Mouse (Mus musculus): ENCODE results near the gene Bpifb6. TPM values are rescaled to one million over a fixed set of nuclear protein-coding genes. Genes with fewer than 3 reads are reported as not detected.

The Bpifb6 gene
- polyA plus RNA-seq, 1 experiment from 2014 or later = not detected

GRCm38 (mm10) chr2:153899111-153899510 lies 1.1 kb upstream of the Bpifb6 start:
- Histone ChIP-seq H3K9me3 (replicated peaks; ENCODE audit: control insufficient read depth, low read length) (no peaks in the 10 kb centered on the region), H3K36me3 (ENCODE audit: control insufficient read depth, insufficient read depth, low read length) (no peaks in the 10 kb centered on the region), H3K4me1 (ENCODE audit: control insufficient read depth, insufficient read depth, low read length) (no peaks in the 10 kb centered on the region), H3K4me2 (ENCODE audit: low read length) (no peak overlapping the region), H3K9ac (ENCODE audit: low read length) (no peak overlapping the region), H3K27me3 (replicated peaks; ENCODE audit: control insufficient read depth, insufficient read depth, low read length) (no peaks in the 10 kb centered on the region), H3K27ac (ENCODE audit: low read depth, low read length) (no peak overlapping the region), H3K4me3 (ENCODE audit: low read depth, low read length) (no peak overlapping the region)
- DNase-seq (ENCODE audit: low spot score) = no peak
- no peak for ATAC-seq
- 74% methylated on average over 5 of the region's 5 CpGs for WGBS

DNA sequence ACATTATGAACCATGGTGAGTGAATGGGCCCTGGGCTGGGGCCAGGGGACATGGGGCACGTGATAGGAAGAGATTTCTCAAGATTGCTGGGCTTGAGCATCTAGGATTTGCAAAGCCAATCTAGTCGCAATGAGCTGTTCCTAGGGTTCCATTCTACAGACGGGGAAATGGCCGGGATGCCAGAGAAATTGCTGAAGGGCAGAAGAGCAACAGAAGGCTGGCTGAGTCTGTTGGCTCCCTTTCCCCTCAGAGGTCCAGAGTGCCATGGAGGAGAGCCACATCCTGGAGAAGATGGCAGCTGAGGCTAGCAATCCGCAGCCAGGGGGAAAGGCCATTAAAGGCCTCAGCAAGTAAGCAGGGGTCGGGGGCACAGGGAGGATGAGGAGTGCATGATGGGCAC lies 2.5 kb downstream of the Bpifb6 start:
- DNase-seq (ENCODE audit: low spot score) (no peak), ATAC-seq (no peak)
- Histone ChIP-seq H3K36me3 (ENCODE audit: control insufficient read depth, insufficient read depth, low read length) (no peaks in the 10 kb centered on the region), H3K9me3 (replicated peaks; ENCODE audit: control insufficient read depth, low read length) (no peaks in the 10 kb centered on the region), H3K4me1 (ENCODE audit: control insufficient read depth, insufficient read depth, low read length) (no peaks in the 10 kb centered on the region), H3K9ac (ENCODE audit: low read length) (no peak overlapping the region), H3K4me3 (ENCODE audit: low read depth, low read length) (no peak overlapping the region), H3K27me3 (replicated peaks; ENCODE audit: control insufficient read depth, insufficient read depth, low read length) (no peaks in the 10 kb centered on the region), H3K27ac (ENCODE audit: low read depth, low read length) (no peak overlapping the region), H3K4me2 (ENCODE audit: low read length) (no peak overlapping the region)
- 74% methylated on average over 6 of the region's 6 CpGs for WGBS

GRCm38 (mm10) chr2:153906626-153907025 lies 6.4 kb downstream of the Bpifb6 start:
- ATAC-seq = no peak
- H3K4me1 ChIP-seq (ENCODE audit: control insufficient read depth, insufficient read depth, low read length) = no peaks in the 10 kb centered on the region
- WGBS = 95% methylated on average over 4 of the region's 4 CpGs

GRCm38 (mm10) chr2:153914151-153914550 lies 14.0 kb downstream of the Bpifb6 start:
- H3K4me3 ChIP-seq (ENCODE audit: low read depth, low read length) = no peak overlapping the region
- ATAC-seq (no peak), DNase-seq (ENCODE audit: low spot score) (peak; percentile 11)
- H3K9me3 ChIP-seq (replicated peaks; ENCODE audit: control insufficient read depth, low read length) = no peaks in the 10 kb centered on the region
- H3K4me2 ChIP-seq (ENCODE audit: low read length) = no peak overlapping the region
- WGBS = 34% methylated on average over 5 of the region's 5 CpGs
- H3K4me1 ChIP-seq (ENCODE audit: control insufficient read depth, insufficient read depth, low read length) = no peaks in the 10 kb centered on the region
- no peaks in the 10 kb centered on the region for H3K27me3 ChIP-seq (replicated peaks; ENCODE audit: control insufficient read depth, insufficient read depth, low read length)
- H3K27ac ChIP-seq (ENCODE audit: low read depth, low read length) = no peak overlapping the region
- no peaks in the 10 kb centered on the region for H3K36me3 ChIP-seq (ENCODE audit: control insufficient read depth, insufficient read depth, low read length)
- no peak overlapping the region for H3K9ac ChIP-seq (ENCODE audit: low read length)

More at GRCm38 (mm10) chr2:153906626-153907025, 6.4 kb downstream of the Bpifb6 start:
- no peaks in the 10 kb centered on the region for H3K27me3 ChIP-seq (replicated peaks; ENCODE audit: control insufficient read depth, insufficient read depth, low read length)
- H3K27ac ChIP-seq (ENCODE audit: low read depth, low read length) = no peak overlapping the region
- no peak overlapping the region for H3K4me3 ChIP-seq (ENCODE audit: low read depth, low read length)
- no peaks in the 10 kb centered on the region for H3K9me3 ChIP-seq (replicated peaks; ENCODE audit: control insufficient read depth, low read length)
- H3K36me3 ChIP-seq (ENCODE audit: control insufficient read depth, insufficient read depth, low read length) = no peaks in the 10 kb centered on the region
- no peak overlapping the region for H3K4me2 ChIP-seq (ENCODE audit: low read length)
- H3K9ac ChIP-seq (ENCODE audit: low read length) = no peak overlapping the region
- no peak for DNase-seq (ENCODE audit: low spot score)

GRCm38 (mm10) chr2:153917930-153918329 lies 17.7 kb downstream of the Bpifb6 start, which contains the start of gene Bpifb3:
TSS of gene Bpifb3 (plus strand) at chr2:153918230.
- no peaks in the 10 kb centered on the region for H3K4me1 ChIP-seq (ENCODE audit: control insufficient read depth, insufficient read depth, low read length)
- no peak within 1 kb of the TSS for H3K9ac ChIP-seq (ENCODE audit: low read length)
- WGBS = 58% methylated on average over 8 of the region's 8 CpGs
- H3K9me3 ChIP-seq (replicated peaks; ENCODE audit: control insufficient read depth, low read length) = no peaks in the 10 kb centered on the region
- H3K27ac ChIP-seq (ENCODE audit: low read depth, low read length) = no peak within 1 kb of the TSS
- no peak within 1 kb of the TSS for H3K4me2 ChIP-seq (ENCODE audit: low read length)
- H3K36me3 ChIP-seq (ENCODE audit: control insufficient read depth, insufficient read depth, low read length) = no peaks in the 10 kb centered on the region
- DNase-seq (ENCODE audit: low spot score) = no peak
- no peak for ATAC-seq
- no peak within 1 kb of the TSS for H3K4me3 ChIP-seq (ENCODE audit: low read depth, low read length)
- no peaks in the 10 kb centered on the region for H3K27me3 ChIP-seq (replicated peaks; ENCODE audit: control insufficient read depth, insufficient read depth, low read length)

DNA sequence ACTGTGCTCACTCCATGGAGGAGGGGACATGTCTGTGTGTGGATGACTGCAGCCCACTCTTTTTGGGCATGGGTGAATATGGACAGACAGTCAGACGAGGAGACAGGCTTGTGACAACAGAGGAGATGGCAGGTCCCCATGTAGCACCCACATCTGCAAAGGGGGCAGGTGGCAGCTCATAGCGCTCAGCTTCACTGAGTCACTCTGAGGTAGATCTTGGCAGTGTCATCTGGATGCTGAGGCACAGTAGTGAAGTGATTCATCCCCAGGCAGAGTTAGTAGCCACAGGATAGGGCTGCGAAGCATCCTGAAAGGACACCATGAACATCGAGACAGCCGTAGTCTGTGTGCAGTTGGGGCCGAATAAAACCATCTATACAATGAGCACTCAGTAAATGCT lies 21.1 kb downstream of the Bpifb6 start:
- no peak overlapping the region for H3K4me3 ChIP-seq (ENCODE audit: low read depth, low read length)
- WGBS = 88% methylated on average over 6 of the region's 6 CpGs
- no peak for ATAC-seq
- H3K27me3 ChIP-seq (replicated peaks; ENCODE audit: control insufficient read depth, insufficient read depth, low read length) = no peaks in the 10 kb centered on the region
- no peaks in the 10 kb centered on the region for H3K36me3 ChIP-seq (ENCODE audit: control insufficient read depth, insufficient read depth, low read length)
- no peak for DNase-seq (ENCODE audit: low spot score)
- no peaks in the 10 kb centered on the region for H3K4me1 ChIP-seq (ENCODE audit: control insufficient read depth, insufficient read depth, low read length)
- H3K9me3 ChIP-seq (replicated peaks; ENCODE audit: control insufficient read depth, low read length) = no peaks in the 10 kb centered on the region
- no peak overlapping the region for H3K27ac ChIP-seq (ENCODE audit: low read depth, low read length)
- no peak overlapping the region for H3K4me2 ChIP-seq (ENCODE audit: low read length)
- H3K9ac ChIP-seq (ENCODE audit: low read length) = no peak overlapping the region

DNA sequence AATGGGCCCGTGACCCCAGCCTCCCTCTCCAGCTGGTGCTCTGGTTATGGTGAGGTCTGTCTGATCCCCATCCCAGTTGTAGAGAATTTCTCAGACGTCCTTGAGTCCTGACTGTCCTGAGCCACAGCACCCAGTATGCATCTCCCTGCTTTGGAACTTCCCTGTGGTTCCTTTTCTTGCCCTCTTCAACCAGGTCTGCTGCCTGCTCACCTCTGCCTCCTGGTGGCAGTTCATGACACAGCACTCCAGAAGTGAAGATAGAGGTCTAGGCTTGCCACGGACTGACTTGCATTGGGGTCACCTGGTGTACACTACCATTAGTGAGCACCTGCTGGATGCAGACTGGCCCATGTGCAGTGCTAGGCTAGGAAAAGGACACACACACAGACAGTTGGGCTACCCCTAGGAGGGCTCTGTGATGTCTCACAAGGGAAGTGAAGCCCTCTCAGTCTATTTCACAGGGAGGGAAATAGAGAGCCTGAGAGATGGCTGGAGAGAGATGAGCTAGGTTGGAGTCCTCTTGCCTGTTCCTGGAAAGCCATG lies 29.8 kb downstream of the Bpifb6 start:
- DNase-seq (ENCODE audit: low spot score) (peak; percentile 49), ATAC-seq (no peak)
- no peak overlapping the region for H3K4me3 ChIP-seq (ENCODE audit: low read depth, low read length)
- no peaks in the 10 kb centered on the region for H3K27me3 ChIP-seq (replicated peaks; ENCODE audit: control insufficient read depth, insufficient read depth, low read length)
- H3K4me2 ChIP-seq (ENCODE audit: low read length) = no peak overlapping the region
- no peaks in the 10 kb centered on the region for H3K9me3 ChIP-seq (replicated peaks; ENCODE audit: control insufficient read depth, low read length)
- H3K27ac ChIP-seq (ENCODE audit: low read depth, low read length) = no peak overlapping the region
- WGBS = 47% methylated on average over 3 of the region's 3 CpGs
- no peak overlapping the region for H3K9ac ChIP-seq (ENCODE audit: low read length)
- H3K36me3 ChIP-seq (ENCODE audit: control insufficient read depth, insufficient read depth, low read length) = no peaks in the 10 kb centered on the region
- no peaks in the 10 kb centered on the region for H3K4me1 ChIP-seq (ENCODE audit: control insufficient read depth, insufficient read depth, low read length)

GRCm38 (mm10) chr2:153931125-153931524 lies 30.9 kb downstream of the Bpifb6 start:
- Histone ChIP-seq H3K4me3 (ENCODE audit: low read depth, low read length) (no peak overlapping the region), H3K4me1 (ENCODE audit: control insufficient read depth, insufficient read depth, low read length) (no peaks in the 10 kb centered on the region), H3K27ac (ENCODE audit: low read depth, low read length) (no peak overlapping the region), H3K27me3 (replicated peaks; ENCODE audit: control insufficient read depth, insufficient read depth, low read length) (no peaks in the 10 kb centered on the region), H3K9me3 (replicated peaks; ENCODE audit: control insufficient read depth, low read length) (no peaks in the 10 kb centered on the region), H3K9ac (ENCODE audit: low read length) (no peak overlapping the region), H3K36me3 (ENCODE audit: control insufficient read depth, insufficient read depth, low read length) (no peaks in the 10 kb centered on the region), H3K4me2 (ENCODE audit: low read length) (no peak overlapping the region)
- peak; percentile 44 for DNase-seq (ENCODE audit: low spot score)
- WGBS = 52% methylated on average over 6 of the region's 6 CpGs
- ATAC-seq = no peak; the same call in 1 of the 2 replicates

DNA sequence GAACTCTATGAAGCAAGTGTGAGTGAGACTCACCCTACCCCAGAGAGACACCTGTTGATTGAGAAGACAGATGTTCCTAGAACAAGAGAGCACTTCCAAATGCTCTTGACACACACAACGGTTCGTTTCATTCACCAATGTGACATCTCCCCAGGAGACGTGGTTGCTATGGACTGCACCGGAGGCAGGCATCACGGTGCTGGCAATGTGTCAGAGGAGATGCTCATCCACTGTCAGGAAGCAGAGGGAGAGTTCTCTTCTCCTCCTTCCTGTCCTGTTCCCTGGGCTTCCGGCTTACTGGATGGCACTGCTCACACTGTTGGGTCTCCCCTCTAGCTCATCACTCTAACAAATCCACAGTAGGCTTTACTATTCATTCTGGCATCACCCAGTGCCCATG lies 33.1 kb downstream of the Bpifb6 start:
- Histone ChIP-seq H3K27ac (ENCODE audit: low read depth, low read length) (no peak overlapping the region), H3K4me3 (ENCODE audit: low read depth, low read length) (no peak overlapping the region), H3K9ac (ENCODE audit: low read length) (no peak overlapping the region), H3K4me2 (ENCODE audit: low read length) (no peak overlapping the region), H3K36me3 (ENCODE audit: control insufficient read depth, insufficient read depth, low read length) (no peaks in the 10 kb centered on the region), H3K9me3 (replicated peaks; ENCODE audit: control insufficient read depth, low read length) (no peaks in the 10 kb centered on the region), H3K27me3 (replicated peaks; ENCODE audit: control insufficient read depth, insufficient read depth, low read length) (no peaks in the 10 kb centered on the region), H3K4me1 (ENCODE audit: control insufficient read depth, insufficient read depth, low read length) (no peaks in the 10 kb centered on the region)
- ATAC-seq = no peak
- DNase-seq (ENCODE audit: low spot score) = no peak
- 66% methylated on average over 6 of the region's 6 CpGs for WGBS
